Mouse (Mus musculus): ENCODE results near the gene Slc35b3. TPM values are rescaled to one million over a fixed set of nuclear protein-coding genes. Genes with fewer than 3 reads are reported as not detected.

Slc35b3 gene
- polyA plus RNA-seq, 1 experiment from 2014 or later, result 30.9 TPM

GRCm38 (mm10) chr13:38971047-38971446 is 10.4 kb upstream of the Slc35b3 start:
- H3K4me1 ChIP-seq, result no peaks in the 10 kb centered on the region
- H3K9ac ChIP-seq (replicated peaks), result no peak overlapping the region
- no peaks in the 10 kb centered on the region for H3K9me3 ChIP-seq
- H3K27me3 ChIP-seq, result no peaks in the 10 kb centered on the region
- 87% methylated on average over 4 of the region's 4 CpGs for WGBS
- no peaks in the 10 kb centered on the region for H3K36me3 ChIP-seq
- ATAC-seq (replicated peaks), result no peak
- H3K27ac ChIP-seq (replicated peaks), result no peak overlapping the region
- no peak overlapping the region for H3K4me3 ChIP-seq
- H3K4me2 ChIP-seq (replicated peaks), result no peak overlapping the region

- Histone ChIP-seq H3K27me3 (no peaks in the 10 kb centered on the region), H3K4me3 (no peak overlapping the region), H3K36me3 (no peaks in the 10 kb centered on the region), H3K9ac (replicated peaks) (no peak overlapping the region), H3K4me2 (replicated peaks) (no peak overlapping the region), H3K4me1 (no peaks in the 10 kb centered on the region), H3K9me3 (no peaks in the 10 kb centered on the region), H3K27ac (replicated peaks) (no peak overlapping the region)
- WGBS, result 81% methylated on average over 1 of the region's 1 CpGs
- no peak for ATAC-seq (replicated peaks)
These were observed 6.8 kb upstream of the Slc35b3 start for GRCm38 (mm10) chr13:38967518-38967917.

GRCm38 (mm10) chr13:38966922-38967448 is 6.3 kb upstream of the Slc35b3 start:
- H3K27me3 ChIP-seq, result no peaks in the 10 kb centered on the region
- H3K4me3 ChIP-seq, result no peak overlapping the region
- no peak overlapping the region for H3K9ac ChIP-seq (replicated peaks)
- no peak for ATAC-seq (replicated peaks)
- H3K4me1 ChIP-seq, result no peaks in the 10 kb centered on the region
- no peaks in the 10 kb centered on the region for H3K36me3 ChIP-seq
- H3K27ac ChIP-seq (replicated peaks), result no peak overlapping the region
- H3K9me3 ChIP-seq, result no peaks in the 10 kb centered on the region
- no peak overlapping the region for H3K4me2 ChIP-seq (replicated peaks)
- WGBS, result 81% methylated on average over 2 of the region's 2 CpGs

GRCm38 (mm10) chr13:38962771-38963170 is 2.1 kb upstream of the Slc35b3 start:
- H3K9me3 ChIP-seq, result no peaks in the 10 kb centered on the region
- H3K4me2 ChIP-seq (replicated peaks), result no peak overlapping the region
- no peak for ATAC-seq (replicated peaks)
- H3K4me3 ChIP-seq, result no peak overlapping the region
- no peaks in the 10 kb centered on the region for H3K27me3 ChIP-seq
- 79% methylated on average over 2 of the region's 2 CpGs for WGBS
- H3K4me1 ChIP-seq, result peaks cover 26% of the 10 kb centered on the region
- H3K27ac ChIP-seq (replicated peaks), result no peak overlapping the region
- H3K36me3 ChIP-seq, result no peaks in the 10 kb centered on the region
- H3K9ac ChIP-seq (replicated peaks), result no peak overlapping the region

- Histone ChIP-seq H3K4me1 (peaks cover 27% of the 10 kb centered on the region), H3K27ac (replicated peaks) (no peak overlapping the region), H3K4me2 (replicated peaks) (no peak overlapping the region), H3K27me3 (no peaks in the 10 kb centered on the region), H3K36me3 (peaks cover 21% of the 10 kb centered on the region), H3K4me3 (no peak overlapping the region), H3K9me3 (no peaks in the 10 kb centered on the region), H3K9ac (replicated peaks) (no peak overlapping the region)
- 75% methylated on average over 5 of the region's 5 CpGs for WGBS
- no peak for ATAC-seq (replicated peaks)
These were observed 2.6 kb downstream of the Slc35b3 start for GRCm38 (mm10) chr13:38958037-38958436.

GRCm38 (mm10) chr13:38946296-38947012 is 14.2 kb downstream of the Slc35b3 start:
- no peak overlapping the region for H3K4me3 ChIP-seq
- H3K9ac ChIP-seq (replicated peaks), result no peak overlapping the region
- H3K36me3 ChIP-seq, result peaks cover 51% of the 10 kb centered on the region
- no peak for ATAC-seq (replicated peaks)
- 89% methylated on average over 3 of the region's 3 CpGs for WGBS
- H3K27ac ChIP-seq (replicated peaks), result no peak overlapping the region
- no peaks in the 10 kb centered on the region for H3K9me3 ChIP-seq
- no peaks in the 10 kb centered on the region for H3K27me3 ChIP-seq
- no peak overlapping the region for H3K4me2 ChIP-seq (replicated peaks)
- no peaks in the 10 kb centered on the region for H3K4me1 ChIP-seq

GRCm38 (mm10) chr13:38945767-38946166 is 14.9 kb downstream of the Slc35b3 start:
- 90% methylated on average over 1 of the region's 1 CpGs for WGBS
- no peaks in the 10 kb centered on the region for H3K4me1 ChIP-seq
- no peak overlapping the region for H3K4me3 ChIP-seq
- H3K9me3 ChIP-seq, result no peaks in the 10 kb centered on the region
- no peak overlapping the region for H3K27ac ChIP-seq (replicated peaks)
- no peaks in the 10 kb centered on the region for H3K27me3 ChIP-seq
- ATAC-seq (replicated peaks), result no peak
- peaks cover 52% of the 10 kb centered on the region for H3K36me3 ChIP-seq
- no peak overlapping the region for H3K9ac ChIP-seq (replicated peaks)
- H3K4me2 ChIP-seq (replicated peaks), result no peak overlapping the region

GRCm38 (mm10) chr13:38944951-38945350 is 15.7 kb downstream of the Slc35b3 start:
- Histone ChIP-seq H3K27me3 (no peaks in the 10 kb centered on the region), H3K36me3 (peaks cover 52% of the 10 kb centered on the region)

GRCm38 (mm10) chr13:38941786-38942185 is 18.9 kb downstream of the Slc35b3 start:
- no peak overlapping the region for H3K4me2 ChIP-seq (replicated peaks)
- 95% methylated on average over 4 of the region's 4 CpGs for WGBS
- H3K9me3 ChIP-seq, result no peaks in the 10 kb centered on the region
- no peaks in the 10 kb centered on the region for H3K27me3 ChIP-seq
- H3K4me1 ChIP-seq, result no peaks in the 10 kb centered on the region
- H3K4me3 ChIP-seq, result no peak overlapping the region
- peaks cover 47% of the 10 kb centered on the region for H3K36me3 ChIP-seq
- H3K9ac ChIP-seq (replicated peaks), result no peak overlapping the region
- H3K27ac ChIP-seq (replicated peaks), result no peak overlapping the region
- no peak for ATAC-seq (replicated peaks)

More at GRCm38 (mm10) chr13:38944951-38945350, 15.7 kb downstream of the Slc35b3 start:
- Histone ChIP-seq H3K9ac (replicated peaks) (no peak overlapping the region), H3K4me2 (replicated peaks) (no peak overlapping the region), H3K27ac (replicated peaks) (no peak overlapping the region), H3K4me1 (no peaks in the 10 kb centered on the region), H3K9me3 (no peaks in the 10 kb centered on the region), H3K4me3 (no peak overlapping the region)
- 92% methylated on average over 6 of the region's 6 CpGs for WGBS
- no peak for ATAC-seq (replicated peaks)

GRCm38 (mm10) chr13:38941280-38941679 is 19.4 kb downstream of the Slc35b3 start:
- Histone ChIP-seq H3K4me2 (replicated peaks) (no peak overlapping the region), H3K27me3 (no peaks in the 10 kb centered on the region), H3K9ac (replicated peaks) (no peak overlapping the region), H3K4me3 (no peak overlapping the region), H3K4me1 (no peaks in the 10 kb centered on the region), H3K27ac (replicated peaks) (no peak overlapping the region), H3K36me3 (peaks cover 52% of the 10 kb centered on the region), H3K9me3 (no peaks in the 10 kb centered on the region)
- no peak for ATAC-seq (replicated peaks)
- 94% methylated on average over 19 of the region's 19 CpGs for WGBS

GRCm38 (mm10) chr13:38938433-38938832 is 22.2 kb downstream of the Slc35b3 start:
- Histone ChIP-seq H3K27ac (replicated peaks) (no peak overlapping the region), H3K9me3 (no peaks in the 10 kb centered on the region), H3K4me3 (no peak overlapping the region), H3K4me2 (replicated peaks) (no peak overlapping the region), H3K27me3 (no peaks in the 10 kb centered on the region), H3K36me3 (peaks cover 54% of the 10 kb centered on the region), H3K4me1 (no peaks in the 10 kb centered on the region), H3K9ac (replicated peaks) (no peak overlapping the region)
- WGBS, result 88% methylated on average over 2 of the region's 2 CpGs
- no peak for ATAC-seq (replicated peaks)

- no peaks in the 10 kb centered on the region for H3K4me1 ChIP-seq
- H3K4me3 ChIP-seq, result no peak overlapping the region
- ATAC-seq (replicated peaks), result no peak
- 90% methylated on average over 10 of the region's 10 CpGs for WGBS
- peaks cover 53% of the 10 kb centered on the region for H3K36me3 ChIP-seq
- no peaks in the 10 kb centered on the region for H3K27me3 ChIP-seq
- no peak overlapping the region for H3K4me2 ChIP-seq (replicated peaks)
- H3K27ac ChIP-seq (replicated peaks), result no peak overlapping the region
- H3K9ac ChIP-seq (replicated peaks), result no peak overlapping the region
- H3K9me3 ChIP-seq, result no peaks in the 10 kb centered on the region
These were observed 23.7 kb downstream of the Slc35b3 start for GRCm38 (mm10) chr13:38936860-38937471.

Measured in forebrain, embryonic 15.5 days (tissue).